Mouse (Mus musculus) liver, postnatal 0 days (tissue): ENCODE measurements around the gene Arl4a.

Experiments
- CTCF ChIP-seq: sonication (generic); IDR thresholded peaks from 2 replicates; pipeline ENCODE4 v1.5.1; 2016; ENCODE audit warnings: antibody characterized with exemption, low read depth
- EP300 ChIP-seq: IDR thresholded peaks from 2 replicates; pipeline ENCODE4 v1.6.1; 2016; ENCODE audit warnings: antibody characterized with exemption, low read depth, mild to moderate bottlenecking

DNA sequence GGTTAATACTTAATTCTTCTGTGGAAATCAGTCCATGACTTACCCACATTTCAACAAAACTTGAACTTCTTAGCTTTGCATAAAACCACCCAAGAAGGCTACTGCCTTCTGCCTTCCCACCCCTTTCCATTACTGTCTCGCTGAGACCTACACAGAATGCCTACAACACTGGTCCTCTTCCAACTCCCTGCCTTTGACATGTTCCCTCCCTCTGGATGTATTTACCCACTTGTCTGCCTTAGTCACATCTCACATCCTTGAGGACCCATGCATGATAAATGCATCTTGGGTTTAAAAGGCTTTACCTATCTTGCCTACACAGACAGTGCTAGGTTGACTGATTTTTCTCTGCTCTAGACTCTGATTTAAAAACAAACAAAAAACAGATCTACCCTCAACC is 63.6 kb downstream of the Arl4a start:
- no peak for TF ChIP-seq CTCF
- no peak for TF ChIP-seq EP300
